Mouse (Mus musculus): ENCODE data around the gene Tgfbr3. TPM values are rescaled to one million over a fixed set of nuclear protein-coding genes. Genes with fewer than 3 reads are reported as not detected.
"Not testable (repeated sequence)": the region's sequence is repeated elsewhere in the genome, so short reads cannot be mapped to it uniquely, and the experiment has no call there.

Gene Tgfbr3
- polyA plus RNA-seq, 1 experiment, result not detected

- Histone ChIP-seq H3K4me1 (ENCODE audit: control insufficient read depth, insufficient read depth, low read length) (no peaks in the 10 kb centered on the region), H3K27ac (ENCODE audit: insufficient read depth, low read depth, low read length) (no peak overlapping the region), H3K4me3 (ENCODE audit: insufficient read depth, low read depth, low read length) (no peak overlapping the region)
- WGBS, result 84% methylated on average over 6 of the region's 6 CpGs
- TF ChIP-seq CTCF (IDR thresholded peaks at IDR 0.05; ENCODE audit: insufficient read depth, low read depth, low read length) (no peak), POLR2A (IDR thresholded peaks at IDR 0.05; ENCODE audit: insufficient read depth, low read depth, low read length) (no peak)
These were observed 52.5 kb downstream of the Tgfbr3 start for GRCm38 (mm10) chr5:107236975-107237374.

GRCm38 (mm10) chr5:107236039-107236438 lies 53.4 kb downstream of the Tgfbr3 start:
- no peaks in the 10 kb centered on the region for H3K4me1 ChIP-seq (ENCODE audit: control insufficient read depth, insufficient read depth, low read length)
- H3K4me3 ChIP-seq (ENCODE audit: insufficient read depth, low read depth, low read length), result no peak overlapping the region
- TF ChIP-seq CTCF (IDR thresholded peaks at IDR 0.05; ENCODE audit: insufficient read depth, low read depth, low read length), result no peak
- no peak for TF ChIP-seq POLR2A (IDR thresholded peaks at IDR 0.05; ENCODE audit: insufficient read depth, low read depth, low read length)
- 94% methylated on average over 5 of the region's 5 CpGs for WGBS
- no peak overlapping the region for H3K27ac ChIP-seq (ENCODE audit: insufficient read depth, low read depth, low read length)

GRCm38 (mm10) chr5:107233366-107234354 lies 55.8 kb downstream of the Tgfbr3 start:
- Histone ChIP-seq H3K4me3 (ENCODE audit: insufficient read depth, low read depth, low read length) (no peak overlapping the region), H3K27ac (ENCODE audit: insufficient read depth, low read depth, low read length) (no peak overlapping the region), H3K4me1 (ENCODE audit: control insufficient read depth, insufficient read depth, low read length) (no peaks in the 10 kb centered on the region)
- WGBS, result 84% methylated on average over 14 of the region's 14 CpGs
- TF ChIP-seq CTCF (IDR thresholded peaks at IDR 0.05; ENCODE audit: insufficient read depth, low read depth, low read length) (no peak), POLR2A (IDR thresholded peaks at IDR 0.05; ENCODE audit: insufficient read depth, low read depth, low read length) (no peak)

GRCm38 (mm10) chr5:107230189-107230588 lies 59.2 kb downstream of the Tgfbr3 start:
- no peak for TF ChIP-seq CTCF (IDR thresholded peaks at IDR 0.05; ENCODE audit: insufficient read depth, low read depth, low read length)
- no peak for TF ChIP-seq POLR2A (IDR thresholded peaks at IDR 0.05; ENCODE audit: insufficient read depth, low read depth, low read length)
- Histone ChIP-seq H3K4me3 (ENCODE audit: insufficient read depth, low read depth, low read length) (no peak overlapping the region), H3K27ac (ENCODE audit: insufficient read depth, low read depth, low read length) (no peak overlapping the region), H3K4me1 (ENCODE audit: control insufficient read depth, insufficient read depth, low read length) (no peaks in the 10 kb centered on the region)
- WGBS, result 85% methylated on average over 6 of the region's 6 CpGs

GRCm38 (mm10) chr5:107229037-107229436 lies 60.4 kb downstream of the Tgfbr3 start:
- Histone ChIP-seq H3K4me1 (ENCODE audit: control insufficient read depth, insufficient read depth, low read length) (no peaks in the 10 kb centered on the region), H3K4me3 (ENCODE audit: insufficient read depth, low read depth, low read length) (no peak overlapping the region), H3K27ac (ENCODE audit: insufficient read depth, low read depth, low read length) (no peak overlapping the region)
- 90% methylated on average over 9 of the region's 9 CpGs for WGBS
- TF ChIP-seq CTCF (IDR thresholded peaks at IDR 0.05; ENCODE audit: insufficient read depth, low read depth, low read length), result no peak
- TF ChIP-seq POLR2A (IDR thresholded peaks at IDR 0.05; ENCODE audit: insufficient read depth, low read depth, low read length), result no peak

- no peak for TF ChIP-seq POLR2A (IDR thresholded peaks at IDR 0.05; ENCODE audit: insufficient read depth, low read depth, low read length)
- no peak for TF ChIP-seq CTCF (IDR thresholded peaks at IDR 0.05; ENCODE audit: insufficient read depth, low read depth, low read length)
- H3K27ac ChIP-seq (ENCODE audit: insufficient read depth, low read depth, low read length), result no peak overlapping the region
- no peak overlapping the region for H3K4me3 ChIP-seq (ENCODE audit: insufficient read depth, low read depth, low read length)
- H3K4me1 ChIP-seq (ENCODE audit: control insufficient read depth, insufficient read depth, low read length), result no peaks in the 10 kb centered on the region
These were observed 61.8 kb downstream of the Tgfbr3 start for GRCm38 (mm10) chr5:107227580-107227979.

- no peak overlapping the region for H3K4me3 ChIP-seq (ENCODE audit: insufficient read depth, low read depth, low read length)
- TF ChIP-seq POLR2A (IDR thresholded peaks at IDR 0.05; ENCODE audit: insufficient read depth, low read depth, low read length) (no peak), CTCF (IDR thresholded peaks at IDR 0.05; ENCODE audit: insufficient read depth, low read depth, low read length) (no peak)
- no peaks in the 10 kb centered on the region for H3K4me1 ChIP-seq (ENCODE audit: control insufficient read depth, insufficient read depth, low read length)
- WGBS, result 85% methylated on average over 7 of the region's 7 CpGs
- H3K27ac ChIP-seq (ENCODE audit: insufficient read depth, low read depth, low read length), result no peak overlapping the region
These were observed 64.5 kb downstream of the Tgfbr3 start for GRCm38 (mm10) chr5:107224820-107225417.

- H3K27ac ChIP-seq (ENCODE audit: insufficient read depth, low read depth, low read length), result no peak overlapping the region
- H3K4me1 ChIP-seq (ENCODE audit: control insufficient read depth, insufficient read depth, low read length), result no peaks in the 10 kb centered on the region
- no peak overlapping the region for H3K4me3 ChIP-seq (ENCODE audit: insufficient read depth, low read depth, low read length)
- 92% methylated on average over 5 of the region's 5 CpGs for WGBS
- no peak for TF ChIP-seq CTCF (IDR thresholded peaks at IDR 0.05; ENCODE audit: insufficient read depth, low read depth, low read length)
- TF ChIP-seq POLR2A (IDR thresholded peaks at IDR 0.05; ENCODE audit: insufficient read depth, low read depth, low read length), result no peak
These were observed 65.3 kb downstream of the Tgfbr3 start for GRCm38 (mm10) chr5:107224151-107224550.

GRCm38 (mm10) chr5:107223483-107223882 lies 65.9 kb downstream of the Tgfbr3 start:
- 83% methylated on average over 2 of the region's 2 CpGs for WGBS
- H3K4me1 ChIP-seq (ENCODE audit: control insufficient read depth, insufficient read depth, low read length); H3K27ac ChIP-seq (ENCODE audit: insufficient read depth, low read depth, low read length); H3K4me3 ChIP-seq (ENCODE audit: insufficient read depth, low read depth, low read length): not testable (repeated sequence)

Measured in olfactory bulb, adult 2 months (tissue).